Mouse (Mus musculus) frontal cortex, postnatal 25 days (tissue): ENCODE measurements around the gene Spata16.
"Not testable (repeated sequence)": the region's sequence is repeated elsewhere in the genome, so short reads cannot be mapped to it uniquely, and the experiment has no call there.

Source experiments
- DNase-seq, 2 experiments: peaks; one replicate each; pipeline ENCODE4 v3.0.0; 2022; ENCODE audit warnings: low spot score in 2 of 2

Gene Spata16

DNA sequence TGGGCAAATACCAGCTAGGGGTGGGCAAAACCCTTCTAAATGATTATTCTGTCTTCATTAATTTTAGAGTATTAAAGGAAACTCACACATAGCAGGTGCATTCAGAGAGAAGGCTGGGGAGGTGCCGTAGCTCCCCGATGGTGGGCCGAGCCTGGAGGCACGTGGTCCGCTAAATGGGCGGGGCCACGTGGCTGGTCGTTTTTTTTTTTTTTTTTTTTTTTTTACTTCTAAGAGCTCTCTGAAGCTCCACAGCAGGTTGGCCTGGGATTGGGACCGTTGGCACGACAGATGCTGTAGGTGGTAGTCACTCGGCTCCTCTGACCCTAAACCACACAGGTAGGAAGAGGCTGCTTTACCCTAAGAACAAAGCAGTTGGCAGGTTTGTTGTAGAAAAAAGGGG, at the start of gene Spata16:
Gene Spata16 (plus strand): TSS at position 219 of the 400 bp plus-strand sequence.
- DNase-seq = no peak

DNA sequence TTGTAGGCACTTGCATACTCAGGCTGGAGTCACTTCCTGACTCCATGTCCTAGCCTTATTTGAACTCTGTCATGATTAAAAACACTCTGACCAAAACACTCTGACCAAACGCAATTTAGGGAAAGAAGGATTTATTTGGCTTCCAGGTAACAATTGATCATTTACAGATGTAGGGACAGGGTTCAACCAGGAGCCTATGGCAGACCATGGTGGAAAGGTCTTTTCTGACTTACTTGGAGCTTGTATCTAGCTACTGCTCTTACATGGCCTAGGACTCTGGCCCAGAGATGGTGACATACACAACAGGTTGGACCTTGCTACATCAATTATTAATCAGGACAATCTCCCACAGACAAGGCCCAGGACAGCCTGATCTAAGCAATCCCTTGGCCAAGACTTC, 32.6 kb upstream of the Spata16 start:
- no peak for DNase-seq

DNA sequence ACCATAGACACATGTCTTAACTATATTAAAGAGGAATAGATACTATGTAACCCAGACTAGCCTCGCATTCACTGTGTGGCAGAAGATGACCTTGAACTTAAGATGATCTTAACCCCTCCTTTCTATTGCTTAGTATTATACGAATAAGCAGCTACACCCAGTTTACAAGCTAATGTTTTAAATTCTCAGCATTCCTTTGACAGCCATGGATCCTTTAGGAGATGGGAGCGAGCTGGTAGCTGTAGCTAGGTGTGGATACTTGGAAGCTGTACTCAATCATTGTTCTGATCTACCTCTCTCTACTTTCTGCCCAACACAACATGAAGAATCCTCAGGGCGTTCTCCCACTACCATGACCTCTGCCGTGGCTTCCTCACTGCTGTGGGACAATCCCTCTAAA, 28.9 kb upstream of the Spata16 start:
- no peak for DNase-seq

DNA sequence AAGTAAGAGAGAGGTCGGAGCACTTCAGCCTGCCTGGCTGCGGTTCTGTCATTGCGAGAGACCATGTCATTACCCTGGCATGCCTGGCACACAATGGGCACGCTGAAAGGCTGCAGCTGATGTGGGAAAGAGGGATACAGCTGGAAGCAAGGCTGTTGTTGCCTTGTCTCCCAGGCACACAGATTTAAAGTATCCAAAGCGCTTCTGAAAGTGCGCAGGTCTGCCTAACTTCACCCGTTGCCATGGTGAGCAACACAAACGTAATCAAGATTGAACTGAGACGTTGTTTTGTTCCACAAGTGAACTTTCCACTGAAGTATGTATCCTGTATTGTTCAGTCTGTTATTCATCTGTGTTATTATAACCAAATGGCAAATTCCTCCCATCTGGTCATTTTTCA, 1.8 kb downstream of the Spata16 start:
- no peak for DNase-seq

DNA sequence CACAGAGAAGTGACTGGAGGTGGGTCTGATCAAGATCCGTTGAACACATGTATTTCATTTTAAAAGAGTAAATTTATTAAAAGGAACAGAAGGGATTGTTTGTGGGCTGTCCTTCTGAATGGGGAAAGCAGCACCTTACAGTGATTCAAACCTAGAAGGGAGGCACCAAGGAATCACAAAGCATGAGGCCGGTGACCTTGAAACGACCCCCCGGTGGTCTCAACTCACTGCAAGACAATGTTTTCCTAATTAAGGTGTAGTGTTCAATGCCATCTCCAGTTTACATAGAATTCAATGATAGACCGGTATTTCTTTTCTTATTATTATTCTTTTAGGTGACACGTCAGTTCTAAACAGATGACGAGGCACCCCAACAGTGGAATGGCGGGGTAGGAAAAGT, 2.4 kb downstream of the Spata16 start:
- no peak for DNase-seq

DNA sequence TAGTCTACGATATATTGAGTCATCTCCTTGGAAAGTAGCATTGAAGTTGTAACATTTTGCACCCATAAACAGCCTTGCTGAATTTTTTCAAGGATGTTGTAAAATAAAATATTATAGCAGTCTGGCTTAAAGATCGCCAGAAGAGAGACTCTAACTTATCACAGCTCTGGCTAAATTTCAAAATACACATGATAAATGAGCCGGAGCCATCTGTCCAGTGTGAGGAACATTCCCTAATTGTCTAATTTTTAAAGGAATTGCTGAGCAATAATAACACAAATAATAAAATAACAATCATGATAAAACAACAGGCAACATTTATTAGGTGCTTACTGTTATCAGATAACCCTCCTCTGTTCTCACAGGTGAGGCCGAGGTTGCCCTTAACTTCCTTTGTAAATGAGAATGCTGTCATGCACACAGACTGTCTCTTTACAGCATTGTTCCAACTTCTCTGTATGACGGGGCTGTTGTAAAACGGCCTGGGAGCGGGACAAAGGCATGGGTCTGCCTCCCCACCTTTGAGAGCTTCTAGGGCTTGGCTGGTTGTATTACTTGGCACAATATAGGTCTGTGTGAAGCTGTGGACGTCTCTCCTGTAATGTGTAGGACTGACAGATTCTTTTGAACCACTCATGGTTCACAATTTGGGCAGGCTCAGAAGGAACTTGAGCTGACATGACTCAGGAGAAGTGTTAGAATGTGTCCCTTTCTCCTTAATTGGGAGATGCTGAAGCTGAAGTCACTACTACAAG, 3.1 kb downstream of the Spata16 start:
- DNase-seq = no peak

DNA sequence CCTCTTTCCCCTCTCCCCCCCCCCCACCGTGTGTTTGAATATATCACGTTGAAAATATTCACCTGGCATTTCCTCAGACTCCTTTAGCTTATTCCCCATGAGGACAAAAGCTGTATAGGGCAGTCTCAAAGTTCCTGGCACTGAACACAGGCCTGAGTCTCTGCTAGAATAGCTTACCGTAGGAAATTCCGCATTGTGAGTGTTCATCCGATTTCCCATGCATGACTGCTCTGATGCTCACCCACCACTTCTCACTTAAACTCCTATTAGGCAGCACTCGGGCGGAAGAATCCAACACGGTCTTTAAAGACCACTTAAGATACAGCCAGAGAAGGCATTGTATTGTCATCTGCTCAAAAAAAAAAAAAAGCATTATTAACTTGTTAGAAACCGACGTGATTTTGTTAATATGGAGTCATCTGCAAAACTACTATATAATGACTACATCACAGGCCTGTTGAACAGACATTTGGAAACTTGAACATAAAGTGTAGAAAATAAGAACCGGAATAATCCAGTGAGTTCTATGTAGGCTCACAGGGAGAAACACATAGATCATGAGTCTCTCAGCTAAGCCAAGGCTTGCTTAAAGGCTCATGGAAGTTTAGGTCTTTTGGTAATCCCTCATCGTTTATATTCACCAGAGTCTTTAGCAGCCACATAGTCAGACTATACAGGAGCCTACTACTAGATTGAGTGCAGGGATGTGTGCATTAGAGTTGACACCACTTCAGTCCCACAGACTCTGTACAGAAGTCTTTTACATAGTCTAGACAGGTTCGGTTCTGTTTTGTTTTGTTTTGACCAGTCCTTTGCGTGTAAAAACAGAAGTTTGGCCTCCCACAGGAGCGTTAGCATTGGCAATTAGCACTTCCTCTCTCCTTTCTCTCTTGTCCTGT, 4.2 kb downstream of the Spata16 start:
- no peak for DNase-seq

DNA sequence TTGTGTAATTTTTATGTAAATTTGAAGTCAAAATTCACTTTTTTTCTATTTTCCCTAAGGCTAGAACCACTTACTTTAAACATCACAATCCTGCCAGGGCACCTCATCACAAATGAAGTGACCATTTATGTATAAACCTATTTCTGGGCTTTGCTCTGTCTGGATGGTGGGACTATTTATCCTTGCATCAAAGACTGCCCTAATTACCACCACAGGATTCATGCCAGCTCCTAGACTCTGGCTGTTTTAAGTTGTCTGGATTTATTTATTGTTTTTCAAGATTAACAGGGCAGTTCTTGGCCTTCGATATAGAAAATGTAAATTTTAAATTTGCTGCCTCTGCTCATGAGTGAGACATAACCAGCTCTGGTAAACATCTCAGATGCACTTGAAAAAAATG, 6.7 kb downstream of the Spata16 start:
- DNase-seq = no peak

DNA sequence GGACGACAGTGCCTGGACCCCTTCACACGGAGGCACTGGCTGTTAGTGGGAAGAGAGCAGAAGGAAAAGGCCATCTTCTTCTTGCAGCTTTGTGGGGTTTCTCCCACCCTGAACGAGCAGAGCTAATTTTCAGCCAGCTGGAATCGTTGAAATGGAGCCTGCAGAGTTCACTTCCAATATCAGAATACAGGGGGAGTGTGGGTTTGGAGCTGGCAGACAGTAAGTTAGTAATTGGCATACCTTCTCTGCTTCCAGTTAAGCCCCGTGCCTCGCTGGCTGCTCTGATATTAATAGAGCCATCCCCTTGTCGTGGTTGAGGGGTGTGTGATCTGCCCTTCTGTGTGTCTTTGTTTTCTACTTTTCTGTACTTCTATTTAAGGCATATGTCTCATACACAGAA, 9.4 kb downstream of the Spata16 start:
- DNase-seq = no peak

DNA sequence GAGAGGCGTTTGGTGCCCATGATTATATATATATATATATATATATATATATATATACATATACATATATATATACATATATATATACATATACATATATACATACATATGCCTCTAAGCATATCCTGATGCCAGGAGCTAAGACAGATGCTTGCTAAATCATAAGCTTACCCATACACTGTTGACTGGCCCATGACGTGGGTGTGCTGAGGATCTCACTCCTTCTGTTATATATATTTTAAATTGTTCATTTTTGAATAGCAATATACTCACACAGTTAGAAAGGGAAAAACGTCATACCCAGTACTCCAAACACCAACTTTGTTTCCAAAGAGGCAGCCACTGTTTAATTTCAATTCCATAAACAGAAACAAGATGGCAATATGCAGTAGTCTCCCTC, 48.4 kb downstream of the Spata16 start:
- DNase-seq = no peak

DNA sequence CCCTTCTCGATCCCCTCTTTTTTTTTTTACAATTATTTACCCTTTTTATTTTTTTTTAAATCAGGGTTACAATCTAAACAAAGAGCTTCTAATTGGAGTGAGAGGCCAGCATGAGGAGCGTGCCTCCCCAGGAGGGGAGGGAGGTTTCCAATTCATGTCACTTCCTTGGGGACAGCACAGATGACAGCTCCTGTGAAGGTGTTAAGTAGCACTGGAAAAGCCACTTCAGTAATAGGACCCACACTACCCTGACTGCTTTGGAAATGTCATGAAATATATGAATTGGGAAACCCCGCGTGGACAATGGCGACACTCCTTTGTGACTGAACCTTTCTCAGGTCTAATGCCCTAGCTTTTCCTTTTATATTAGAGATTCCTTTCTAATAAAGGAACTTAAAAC, 72.1 kb downstream of the Spata16 start:
- DNase-seq = not testable (repeated sequence)

DNA sequence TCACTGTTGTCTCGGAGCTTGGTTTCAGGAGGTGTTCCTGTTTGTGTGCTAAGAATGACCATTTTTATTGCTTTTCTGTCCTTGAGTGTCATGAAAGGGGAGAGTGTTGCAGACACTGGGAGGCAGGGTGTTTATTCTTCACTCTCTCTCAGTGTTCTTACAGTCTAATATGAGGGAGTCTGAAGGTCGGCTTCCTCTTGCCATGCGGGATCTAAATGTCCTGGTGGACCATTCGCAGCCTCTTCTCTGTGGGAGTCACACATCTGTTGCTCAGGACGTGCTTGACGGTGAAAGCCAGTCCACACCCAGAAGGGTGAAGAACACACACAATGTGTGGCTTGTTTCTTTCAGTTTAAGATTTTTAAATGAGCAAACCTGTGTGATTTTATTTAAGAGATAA, 90.1 kb downstream of the Spata16 start:
- no peak for DNase-seq

DNA sequence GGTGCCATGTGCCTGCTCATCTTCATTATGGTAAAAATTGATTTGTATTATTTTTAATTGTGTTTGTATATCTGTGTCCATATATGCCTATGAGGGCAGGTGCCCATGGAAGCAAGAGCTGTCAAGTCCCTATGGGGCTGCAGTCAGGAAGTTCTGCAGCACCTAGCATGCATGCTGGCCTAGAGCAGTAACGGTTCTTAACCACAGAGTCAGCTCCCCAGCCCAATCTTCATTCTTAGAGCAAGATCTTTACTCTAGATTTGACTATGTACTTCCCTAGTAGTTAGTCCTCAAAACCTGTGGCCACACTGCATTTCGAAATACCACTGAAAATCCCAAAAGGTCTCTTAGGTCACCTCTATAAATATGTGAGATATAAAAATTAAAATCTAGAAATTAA, 113.1 kb downstream of the Spata16 start:
- DNase-seq = no peak

DNA sequence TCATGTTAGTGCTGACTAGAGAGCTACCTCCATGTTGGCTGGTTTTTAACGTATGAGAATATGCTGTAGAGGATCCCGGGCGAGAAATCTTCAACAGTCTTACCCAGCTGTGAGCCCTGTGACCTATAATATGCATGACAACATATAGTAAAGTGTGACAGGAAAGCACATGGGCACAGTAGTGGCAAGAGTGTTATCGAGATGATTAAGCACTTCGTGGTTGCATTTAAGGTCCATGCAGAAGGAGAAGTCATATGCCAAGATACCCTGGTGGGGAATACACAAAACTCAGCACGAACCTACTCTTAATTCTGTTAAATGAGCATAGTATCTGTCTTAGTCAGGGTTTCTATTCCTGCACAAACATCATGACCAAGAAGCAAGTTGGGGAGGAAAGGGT, 115.0 kb downstream of the Spata16 start:
- no peak for DNase-seq

DNA sequence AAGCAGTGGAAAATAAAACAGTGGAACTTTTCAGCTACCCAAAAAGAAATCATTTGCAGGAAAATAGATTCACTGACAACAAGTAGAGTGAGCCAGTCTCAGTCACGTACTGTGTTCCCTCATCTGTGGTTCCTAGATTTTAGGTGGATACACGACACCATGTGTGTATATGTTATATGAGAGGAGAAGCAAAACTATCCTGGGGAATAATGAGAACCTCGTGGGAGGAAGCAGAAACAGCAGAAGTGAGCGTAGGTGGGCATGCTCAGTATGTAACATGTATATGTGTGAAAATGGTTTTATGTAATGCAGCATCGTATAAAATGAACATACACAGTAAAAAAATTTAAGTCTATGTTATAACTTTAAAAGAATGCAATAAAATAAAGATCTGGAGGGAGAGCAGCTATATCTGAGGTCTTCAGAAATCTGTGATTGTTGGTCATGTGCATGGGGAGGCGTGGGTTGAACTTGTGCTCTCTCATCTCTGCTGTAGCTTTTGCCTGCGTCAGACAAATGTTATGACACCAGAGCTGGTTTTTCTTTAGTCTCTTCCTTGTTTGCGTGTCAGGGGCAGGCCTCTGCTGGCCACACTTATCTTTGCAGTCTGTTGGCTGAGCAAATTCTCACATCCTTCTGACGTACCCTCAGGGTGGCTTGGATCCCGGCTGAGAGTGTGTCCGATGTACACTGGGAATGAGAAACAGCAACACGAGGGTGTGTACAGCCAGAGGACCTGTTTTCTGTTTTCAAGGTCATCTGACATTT, 156.1 kb downstream of the Spata16 start:
- no peak for DNase-seq

DNA sequence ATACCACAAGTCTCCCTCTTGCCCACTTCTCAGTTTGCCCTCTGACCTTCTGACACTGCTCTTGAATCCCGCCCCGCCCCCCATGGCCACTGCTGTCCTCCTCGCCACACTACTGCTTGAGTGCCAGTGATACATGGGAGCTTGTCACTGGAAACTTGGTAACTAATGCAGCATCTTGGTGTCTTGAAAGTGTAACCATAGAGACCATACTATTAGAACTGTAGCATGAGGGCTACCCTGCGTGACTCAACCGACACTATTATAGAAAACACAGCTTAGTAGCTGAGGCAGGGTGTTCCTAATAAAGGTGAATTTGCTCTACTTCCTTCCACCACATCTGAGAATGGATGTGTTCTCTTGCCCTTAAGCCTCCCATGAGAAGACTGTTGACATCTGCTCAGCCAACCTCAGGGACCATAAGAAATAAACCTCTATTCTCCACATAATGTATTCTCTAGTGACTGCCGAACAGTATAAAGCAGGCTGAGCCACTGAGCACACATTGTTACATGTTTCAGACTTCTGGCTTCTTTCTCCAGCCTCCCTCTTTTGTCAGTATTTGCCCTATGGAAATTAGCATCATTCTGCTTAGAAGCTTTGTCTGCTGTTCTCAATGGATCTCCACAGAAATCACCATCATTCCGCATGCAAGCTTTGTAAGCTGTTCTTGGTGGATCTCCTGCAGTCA, 158.6 kb downstream of the Spata16 start:
- DNase-seq = no peak

DNA sequence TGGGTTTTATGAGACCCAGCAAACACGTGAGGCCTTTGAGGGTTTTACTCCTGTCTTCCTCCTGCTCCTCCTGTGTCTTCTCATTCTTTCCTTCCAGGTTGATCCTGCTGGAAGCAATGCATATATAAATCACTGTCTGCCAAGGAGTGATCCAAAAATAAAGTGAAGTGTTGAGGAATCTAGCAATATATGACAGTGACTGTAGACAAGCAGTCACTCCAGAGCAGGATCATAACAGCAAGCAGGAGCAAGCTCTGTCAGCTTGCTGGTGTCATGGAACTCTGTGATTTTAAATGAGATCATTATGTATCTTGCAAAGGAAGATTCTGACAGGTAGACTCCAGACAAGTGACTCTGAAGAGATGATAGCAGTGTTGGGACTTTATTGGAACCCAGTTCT, 159.5 kb downstream of the Spata16 start:
- DNase-seq = no peak

DNA sequence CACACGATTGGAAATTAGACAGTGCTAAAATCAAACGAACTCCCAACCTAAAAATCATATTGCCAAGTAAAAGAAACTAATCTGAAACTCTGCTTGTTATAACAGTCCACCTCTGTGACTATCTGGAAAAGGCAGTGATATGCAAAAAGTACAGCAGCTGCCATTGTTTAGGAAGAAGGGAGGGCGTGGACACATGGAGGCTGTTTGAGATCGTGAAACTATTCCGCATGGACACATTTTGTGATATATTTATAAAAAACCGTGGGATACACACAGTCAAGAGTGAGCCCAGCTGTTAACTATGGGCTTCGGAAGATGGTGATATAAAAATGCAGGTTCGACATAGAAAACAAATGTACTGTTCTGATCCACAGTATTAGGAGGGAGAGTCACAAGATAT, 176.9 kb downstream of the Spata16 start:
- no peak for DNase-seq

DNA sequence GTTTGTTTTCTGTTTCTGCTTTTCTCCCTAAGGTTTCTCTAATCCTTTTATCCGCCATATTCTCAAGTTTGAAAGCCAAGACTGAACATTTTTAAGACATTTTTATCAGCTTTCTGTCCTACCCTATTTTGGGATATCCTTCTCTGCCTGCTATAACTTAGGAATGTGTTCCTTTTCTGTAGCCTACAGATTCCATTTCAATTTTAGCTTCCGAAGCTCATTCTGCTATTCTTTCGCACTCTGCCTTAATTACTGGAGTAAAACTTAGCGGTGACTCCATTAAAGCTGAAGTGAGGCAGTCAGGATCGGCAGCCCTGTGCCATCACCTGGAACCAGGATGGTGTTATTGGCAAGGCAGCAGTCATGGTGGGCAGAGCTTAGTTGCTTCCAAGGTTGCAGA, 178.3 kb downstream of the Spata16 start:
- no peak for DNase-seq

DNA sequence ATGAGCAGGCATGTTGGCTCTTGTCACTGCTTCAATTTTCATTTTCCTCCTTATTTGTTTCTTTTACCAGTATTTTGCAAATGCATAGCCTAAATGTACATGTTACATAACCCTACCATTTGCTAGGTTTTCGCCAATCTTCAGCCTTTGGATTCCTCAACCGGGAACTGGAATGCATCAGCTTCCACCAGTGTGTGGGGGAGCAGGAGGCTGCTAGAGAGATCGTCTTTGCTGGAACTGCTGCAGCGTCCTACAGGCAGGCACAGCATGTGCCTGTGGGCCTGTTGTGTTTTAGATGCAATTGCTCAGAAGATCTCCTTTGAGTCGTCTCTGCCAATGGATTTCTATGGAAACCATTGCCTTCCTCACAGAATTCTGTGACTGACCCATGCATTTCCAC, 182.0 kb downstream of the Spata16 start:
- no peak for DNase-seq

DNA sequence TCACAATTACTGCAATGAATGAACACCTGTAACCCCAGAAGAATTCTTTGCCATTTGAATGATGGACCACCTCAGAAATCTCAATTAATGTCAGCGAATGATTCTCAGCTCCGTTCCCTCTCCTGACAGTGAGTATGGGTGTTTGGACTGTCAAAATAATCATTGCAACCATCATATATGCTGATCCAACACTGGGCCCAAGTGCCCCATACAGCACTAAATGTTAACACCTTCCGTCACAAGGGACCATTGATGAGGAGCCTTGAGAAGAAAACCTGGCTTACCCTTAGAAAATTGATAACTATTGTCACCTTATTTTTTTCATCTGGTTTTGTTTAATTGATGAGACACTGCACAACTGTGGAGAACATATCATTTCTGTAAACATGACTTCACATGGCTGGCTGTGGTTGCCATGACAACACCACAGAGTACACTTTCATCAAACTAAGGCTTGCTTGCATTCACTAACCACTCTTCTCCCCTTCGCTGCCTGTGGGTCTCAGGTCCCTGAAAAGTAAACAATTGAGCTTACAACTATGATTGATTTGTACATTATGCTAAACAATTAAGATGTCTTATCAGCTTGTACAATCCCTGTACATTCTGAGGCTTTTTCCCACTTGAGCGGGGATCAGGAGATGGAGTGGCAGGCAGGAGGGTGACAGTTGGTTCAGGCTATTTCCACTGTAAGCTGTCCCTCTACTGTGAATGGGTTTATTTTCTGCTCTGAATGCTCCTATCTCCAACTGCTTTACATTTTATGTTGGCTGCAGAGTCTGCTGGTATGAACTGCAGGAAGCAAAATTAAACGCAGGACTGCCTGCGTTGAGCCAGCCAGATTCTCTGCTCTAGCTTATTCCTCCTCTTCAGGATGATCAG, 189.8 kb downstream of the Spata16 start:
- no peak for DNase-seq
